Mouse (Mus musculus) liver, postnatal 0 days (tissue): Measurements from ENCODE around the gene Apeh. TPM values are rescaled to one million over a fixed set of nuclear protein-coding genes. Genes with fewer than 3 reads are reported as not detected.

Experiments used
- ATAC-seq: fragments of 200-750 bp; cut with Nextera tagmentation; 2 replicates; pipeline ENCODE4 v1.8.0; 2017; ENCODE audit warnings: mild to moderate bottlenecking, moderate library complexity
- DNase-seq: peaks from one replicate; pipeline ENCODE4 v3.0.0-alpha.2; 2016
- H3K27ac ChIP-seq: fragments of 300-500 bp; sonication (generic); 2 replicates; pipeline ENCODE4 v1.5.1; 2014; ENCODE audit warnings: antibody characterized with exemption, moderate library complexity, mild to moderate bottlenecking, low read depth
- H3K27me3 ChIP-seq: fragments of 300-500 bp; sonication (generic); 2 replicates; pipeline ENCODE4 v1.6.1; 2014; ENCODE audit warnings: low read length, control low read depth, mixed read lengths; ENCODE audit not compliant: insufficient read depth
- H3K36me3 ChIP-seq: fragments of 300-500 bp; sonication (generic); replicated peaks from 2 replicates; pipeline ENCODE4 v1.6.1; 2014; ENCODE audit warnings: mild to moderate bottlenecking, control low read depth, low read length, moderate library complexity, mixed read lengths; ENCODE audit not compliant: insufficient read depth
- H3K4me1 ChIP-seq: fragments of 300-500 bp; sonication (generic); 2 replicates; pipeline ENCODE4 v1.6.1; 2014; ENCODE audit warnings: antibody characterized with exemption, mild to moderate bottlenecking, control low read depth; ENCODE audit not compliant: insufficient read depth
- H3K4me2 ChIP-seq: fragments of 300-500 bp; sonication (generic); 2 replicates; pipeline ENCODE4 v1.6.1; 2014; ENCODE audit warnings: low read depth, mild to moderate bottlenecking, low read length, moderate library complexity, mixed read lengths
- H3K4me3 ChIP-seq: fragments of 300-500 bp; sonication (generic); 2 replicates; pipeline ENCODE4 v1.5.1; 2014; ENCODE audit warnings: low read depth, low read length
- H3K9ac ChIP-seq: fragments of 300-500 bp; sonication (generic); replicated peaks from 2 replicates; pipeline ENCODE4 v1.6.1; 2014; ENCODE audit warnings: mild to moderate bottlenecking, moderate library complexity
- H3K9me3 ChIP-seq: fragments of 300-500 bp; sonication (generic); 2 replicates; pipeline ENCODE4 v1.6.1; 2016; ENCODE audit warnings: mild to moderate bottlenecking, control low read depth, low read length, mixed read lengths
- CTCF ChIP-seq: sonication (generic); IDR thresholded peaks from 2 replicates; pipeline ENCODE4 v1.5.1; 2016; ENCODE audit warnings: antibody characterized with exemption, low read depth
- EP300 ChIP-seq: IDR thresholded peaks from 2 replicates; pipeline ENCODE4 v1.6.1; 2016; ENCODE audit warnings: antibody characterized with exemption, low read depth, mild to moderate bottlenecking
- WGBS: fragments of 180-500 bp; shearing (Covaris S2); extraction: QIAGEN DNeasy Blood & Tissue Kit; methylation state at CpG from one replicate; pipeline ENCODE4 v1.1.7; 2014; ENCODE audit not compliant: insufficient replicate concordance; 5-methylcytosine and 5-hydroxymethylcytosine counted together
- polyA plus RNA-seq: library from polyadenylated mRNA; unstranded; fragments of >200 nt; fragmentation: Nextera tagmentation; extraction: Ambion mirVana; gene quantifications from 2 replicates; pipeline ENCODE4 v1.2.1, GENCODE M21; 2015

The Apeh gene
- polyA plus RNA-seq, 1 experiment from 2014 or later: 75.2 TPM

DNA sequence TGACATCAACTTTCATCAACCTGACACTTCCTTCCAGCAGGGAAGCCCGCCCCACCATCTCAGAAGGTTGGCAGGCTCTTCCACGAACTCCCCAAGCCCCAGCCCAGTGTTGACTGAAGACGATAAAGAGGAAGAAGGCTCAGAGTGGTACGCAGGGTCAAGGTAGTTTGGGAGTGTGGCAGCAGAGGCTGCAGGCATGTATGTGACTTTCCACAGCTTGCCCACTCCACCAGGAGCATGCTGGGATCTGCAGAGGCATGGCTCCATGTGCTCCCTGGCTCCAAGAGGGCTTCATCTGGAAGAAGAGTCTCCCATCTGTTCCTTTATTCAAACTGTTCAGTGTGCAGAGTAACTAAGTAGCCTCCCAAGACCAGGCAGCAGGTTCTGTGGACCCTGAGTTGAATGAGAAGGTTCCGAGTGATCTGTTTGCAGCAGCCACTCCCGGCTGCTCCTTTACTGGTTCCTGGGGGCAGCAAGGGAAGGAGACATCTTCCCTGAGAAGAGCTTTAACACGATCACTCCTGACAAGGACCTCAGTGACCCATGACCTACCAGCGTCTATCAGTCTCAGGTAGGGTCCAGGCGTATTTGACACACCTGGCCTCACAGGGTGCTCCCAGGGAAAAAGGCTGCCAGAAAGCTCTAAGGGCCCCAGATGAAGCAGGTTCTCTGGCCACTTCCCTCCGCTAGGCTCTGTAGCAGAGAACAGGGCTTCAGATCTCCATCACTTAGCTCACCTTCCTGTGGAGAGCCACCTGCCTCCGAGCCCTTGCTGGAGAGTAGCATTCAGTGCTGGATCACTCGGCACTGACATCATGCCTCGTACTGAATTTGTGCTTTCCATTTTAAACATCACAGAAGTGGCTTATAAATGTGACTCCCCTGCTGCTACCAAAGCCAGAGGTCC lies 34.9 kb upstream of the Apeh start:
- H3K4me3 ChIP-seq: no peak overlapping the region
- no peaks in the 10 kb centered on the region for H3K27me3 ChIP-seq
- DNase-seq (no peak), ATAC-seq (no peak)
- H3K36me3 ChIP-seq: no peaks in the 10 kb centered on the region
- H3K27ac ChIP-seq: no peak overlapping the region
- H3K4me1 ChIP-seq: no peaks in the 10 kb centered on the region
- 60% methylated on average over 13 of the region's 13 CpGs for WGBS
- H3K9ac ChIP-seq: no peak overlapping the region
- no peak overlapping the region for H3K4me2 ChIP-seq
- TF ChIP-seq CTCF (no peak), EP300 (no peak)
- no peaks in the 10 kb centered on the region for H3K9me3 ChIP-seq

- no peak for TF ChIP-seq CTCF
- no peak for TF ChIP-seq EP300
- DNase-seq (no peak), ATAC-seq (no peak)
- WGBS: 80% methylated on average over 11 of the region's 11 CpGs
- Histone ChIP-seq H3K36me3 (no peaks in the 10 kb centered on the region), H3K9ac (no peak overlapping the region), H3K27me3 (no peaks in the 10 kb centered on the region), H3K4me2 (no peak overlapping the region), H3K27ac (no peak overlapping the region), H3K4me1 (no peaks in the 10 kb centered on the region), H3K9me3 (no peaks in the 10 kb centered on the region), H3K4me3 (no peak overlapping the region)
These were observed 33.8 kb upstream of the Apeh start for GRCm38 (mm10) chr9:108128248-108128647.

- no peak for DNase-seq
- no peaks in the 10 kb centered on the region for H3K4me1 ChIP-seq
- H3K4me3 ChIP-seq: no peak overlapping the region
- no peak overlapping the region for H3K9ac ChIP-seq
- no peak overlapping the region for H3K27ac ChIP-seq
- H3K9me3 ChIP-seq: no peaks in the 10 kb centered on the region
- no peaks in the 10 kb centered on the region for H3K27me3 ChIP-seq
- H3K4me2 ChIP-seq: no peak overlapping the region
- no peak for ATAC-seq
- 73% methylated on average over 17 of the region's 17 CpGs for WGBS
- TF ChIP-seq EP300 (no peak), CTCF (no peak)
- no peaks in the 10 kb centered on the region for H3K36me3 ChIP-seq
These were observed 32.2 kb upstream of the Apeh start for GRCm38 (mm10) chr9:108126436-108127180.

- Histone ChIP-seq H3K4me1 (no peaks in the 10 kb centered on the region), H3K36me3 (no peaks in the 10 kb centered on the region), H3K27ac (no peak overlapping the region), H3K4me3 (no peak overlapping the region), H3K9ac (no peak overlapping the region), H3K9me3 (no peaks in the 10 kb centered on the region), H3K4me2 (no peak overlapping the region), H3K27me3 (no peaks in the 10 kb centered on the region)
- no peak for ATAC-seq
- WGBS: 82% methylated on average over 8 of the region's 8 CpGs
- TF ChIP-seq EP300: no peak
- TF ChIP-seq CTCF: no peak
- no peak for DNase-seq
These were observed 31.3 kb upstream of the Apeh start for GRCm38 (mm10) chr9:108125731-108126130.

- H3K27ac ChIP-seq: no peak overlapping the region
- H3K36me3 ChIP-seq: no peaks in the 10 kb centered on the region
- DNase-seq: no peak
- no peak overlapping the region for H3K4me3 ChIP-seq
- H3K9ac ChIP-seq: no peak overlapping the region
- WGBS: 77% methylated on average over 4 of the region's 4 CpGs
- no peaks in the 10 kb centered on the region for H3K9me3 ChIP-seq
- H3K4me1 ChIP-seq: peaks cover 9% of the 10 kb centered on the region
- TF ChIP-seq CTCF (no peak), EP300 (no peak)
- ATAC-seq: no peak
- no peak overlapping the region for H3K4me2 ChIP-seq
- H3K27me3 ChIP-seq: no peaks in the 10 kb centered on the region
These were observed 29.5 kb upstream of the Apeh start for GRCm38 (mm10) chr9:108123916-108124315.
